Mouse (Mus musculus) brain, embryonic 14.5 days (tissue): ENCODE data around the gene Ppp3ca. TPM values are rescaled to one million over a fixed set of nuclear protein-coding genes. Genes with fewer than 3 reads are reported as not detected.
A peak's percentile ranks its signal among the peaks of the same experiment; 100 is the strongest.

Experiments
- DNase-seq: peaks from one replicate; pipeline ENCODE4 v3.0.0-alpha.2; 2011; ENCODE audit warnings: low read depth
- CTCF ChIP-seq: fragments of 200-500 bp; IDR thresholded peaks from 2 replicates; pipeline ENCODE4 v1.5.1; 2012; ENCODE audit warnings: inconsistent platforms, mild to moderate bottlenecking, moderate library complexity, borderline replicate concordance; ENCODE audit not compliant: insufficient read depth, insufficient read length; ENCODE audit errors: extremely low read depth
- POLR2A ChIP-seq: fragments of 200-500 bp; IDR thresholded peaks from 2 replicates; pipeline ENCODE4 v1.6.1; 2012; ENCODE audit warnings: mild to moderate bottlenecking, inconsistent platforms, borderline replicate concordance; ENCODE audit not compliant: poor library complexity, insufficient read depth, insufficient read length, severe bottlenecking; ENCODE audit errors: extremely low read depth
- polyA plus RNA-seq: library from polyadenylated mRNA; depleted of rRNA; stranded (reverse); fragments of >200 nt; gene quantifications from 2 replicates; pipeline ENCODE4 v1.2.3, GENCODE M21; 2012

Gene Ppp3ca
- polyA plus RNA-seq, 1 experiment, result 78.6 TPM

DNA sequence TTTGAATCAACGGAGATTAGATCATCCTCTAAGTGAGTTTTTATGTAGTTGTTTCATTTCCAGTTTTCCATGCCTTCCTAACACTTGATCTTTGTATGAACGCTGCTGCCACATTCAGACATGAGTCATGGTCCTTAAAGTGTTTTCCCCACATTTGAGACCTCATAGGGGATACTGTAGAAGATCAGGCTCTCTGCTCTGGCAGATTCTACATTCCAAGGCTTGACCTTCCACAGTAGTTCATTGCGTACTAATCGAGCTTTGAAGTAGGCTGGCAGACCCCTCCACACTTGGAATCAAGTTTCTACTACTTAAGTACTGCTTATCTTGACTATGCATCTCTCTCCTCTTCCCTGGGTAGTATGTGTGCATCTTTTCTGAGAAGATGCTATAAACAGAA is 183.7 kb downstream of the Ppp3ca start:
- TF ChIP-seq CTCF (no peak), POLR2A (no peak)
- no peak for DNase-seq

DNA sequence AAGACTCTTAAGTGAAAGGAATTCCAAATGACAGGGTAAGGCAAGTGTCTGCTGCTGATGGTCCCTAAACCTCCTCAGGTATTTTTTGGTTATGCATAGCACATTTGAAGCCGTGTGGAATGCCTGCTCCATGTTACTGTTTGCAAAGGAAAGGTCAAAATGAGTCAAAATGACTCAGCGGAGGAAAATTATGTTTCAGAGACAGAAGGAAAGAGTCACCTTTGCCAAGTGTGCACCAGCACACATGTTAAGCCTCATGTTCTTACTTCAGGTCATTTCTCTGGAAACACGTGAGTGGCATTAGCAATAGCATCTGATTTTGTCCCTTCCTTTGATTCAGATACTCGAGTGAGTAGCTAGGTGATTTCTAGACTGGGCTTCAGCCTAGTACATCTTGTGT is 186.1 kb downstream of the Ppp3ca start:
- no peak for DNase-seq
- no peak for TF ChIP-seq POLR2A

DNA sequence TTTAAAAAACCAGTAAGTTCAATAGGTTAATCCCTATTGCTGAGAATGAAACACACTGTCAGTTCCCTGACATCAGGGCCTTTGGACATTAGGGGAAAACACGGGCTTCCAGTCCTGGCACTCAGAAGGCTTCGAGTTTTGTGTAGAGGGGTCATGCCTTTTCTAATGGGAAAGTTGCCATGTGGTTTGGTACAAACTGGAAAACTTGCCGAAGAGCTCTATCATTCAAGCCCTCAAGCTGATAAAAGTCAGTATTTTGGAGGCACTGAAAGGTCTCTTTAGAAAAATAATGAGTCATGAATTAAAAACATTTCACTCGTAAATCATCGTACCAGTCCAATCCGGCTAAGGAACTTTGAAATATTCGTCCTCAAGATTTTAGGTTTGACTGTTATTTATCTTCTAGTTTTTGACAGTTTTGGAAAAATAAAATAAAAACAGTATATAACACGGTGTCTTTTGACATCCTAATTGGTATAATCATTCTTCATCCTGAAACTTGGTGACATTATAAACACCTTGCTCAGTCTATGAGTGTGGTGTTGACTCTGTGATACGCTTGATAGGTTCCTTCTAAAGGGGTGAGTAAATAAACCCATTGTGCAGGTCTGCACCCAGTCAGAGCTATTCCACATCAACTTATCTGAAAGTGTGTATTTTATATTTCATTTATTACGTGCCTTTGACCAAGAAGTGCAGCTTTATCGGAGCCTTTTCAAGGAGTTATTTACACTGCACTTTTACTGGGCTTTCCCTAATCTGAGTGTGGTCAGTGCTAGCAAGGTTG is 192.3 kb downstream of the Ppp3ca start:
- TF ChIP-seq CTCF (no peak), POLR2A (no peak)
- DNase-seq, result no peak

DNA sequence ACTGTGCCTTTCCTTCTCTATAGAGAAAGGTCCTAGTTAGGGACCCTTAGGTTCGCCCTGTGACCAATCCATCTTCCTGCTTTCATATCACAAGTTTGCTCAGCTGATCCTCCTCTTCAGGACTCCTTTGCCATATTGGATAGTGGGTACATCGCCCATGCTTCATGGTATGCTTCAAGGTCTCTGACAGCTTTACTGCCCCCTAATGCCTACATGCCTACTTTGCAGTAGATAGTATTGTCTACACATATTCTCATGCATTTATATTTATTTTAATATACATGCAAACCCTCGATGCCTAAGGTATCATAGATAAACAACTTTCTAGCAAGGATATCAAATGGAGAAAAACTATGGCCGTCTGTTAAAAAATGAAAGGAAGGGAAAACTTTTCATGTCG is 193.2 kb downstream of the Ppp3ca start:
- no peak for DNase-seq
- TF ChIP-seq POLR2A, result no peak
- TF ChIP-seq CTCF, result no peak

DNA sequence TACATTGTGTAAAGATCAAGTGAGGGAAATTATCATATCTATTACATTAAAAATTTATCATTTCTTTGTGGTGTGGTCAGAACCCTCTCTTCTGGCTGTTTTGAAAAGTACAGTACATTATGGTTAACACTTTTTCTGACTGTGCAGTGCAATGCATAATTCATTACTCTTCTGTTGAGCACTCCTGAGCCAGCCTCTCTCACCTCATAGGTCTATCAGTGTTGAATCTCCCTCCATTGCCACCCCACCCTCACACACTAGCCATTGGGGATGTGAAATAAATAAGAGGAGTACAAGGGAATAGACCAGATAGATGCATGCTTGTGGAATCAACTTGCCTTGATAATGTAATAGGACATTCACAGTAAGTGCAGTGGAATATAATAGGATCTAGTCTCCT is 194.4 kb downstream of the Ppp3ca start:
- DNase-seq, result no peak
- TF ChIP-seq POLR2A (no peak), CTCF (no peak)

DNA sequence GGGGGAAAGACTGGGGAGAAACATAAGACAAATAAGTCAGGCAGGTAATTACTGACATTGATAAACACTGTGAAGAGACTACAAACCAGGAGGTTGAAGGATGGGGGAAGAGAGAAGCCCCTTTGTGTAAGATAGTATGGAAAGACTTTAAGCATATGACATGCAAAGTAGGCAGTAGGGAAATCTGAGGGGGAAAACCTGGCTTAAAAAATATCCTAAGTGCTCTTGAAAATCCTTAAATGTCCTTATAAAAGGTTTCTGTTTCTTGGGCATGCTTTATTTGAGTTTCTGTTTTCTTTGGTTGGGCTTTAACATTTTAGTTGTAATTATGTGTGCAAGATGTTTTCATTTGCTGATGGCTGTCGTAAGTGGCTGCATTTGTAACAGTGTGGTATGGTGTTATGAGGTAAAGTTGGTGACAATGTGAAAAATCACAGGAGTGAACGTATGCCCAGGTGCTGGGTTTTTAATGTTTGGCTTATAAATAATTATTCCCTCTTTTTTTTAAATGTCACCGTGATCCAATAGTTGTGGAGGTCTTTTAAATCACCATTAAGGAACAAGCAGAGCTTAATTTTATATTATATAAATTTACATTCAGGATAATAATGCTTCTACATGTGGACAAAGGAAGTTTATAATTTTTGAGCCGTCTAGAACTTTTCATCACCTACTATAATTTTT is 195.4 kb downstream of the Ppp3ca start:
- DNase-seq, result no peak
- TF ChIP-seq POLR2A (no peak), CTCF (no peak)

DNA sequence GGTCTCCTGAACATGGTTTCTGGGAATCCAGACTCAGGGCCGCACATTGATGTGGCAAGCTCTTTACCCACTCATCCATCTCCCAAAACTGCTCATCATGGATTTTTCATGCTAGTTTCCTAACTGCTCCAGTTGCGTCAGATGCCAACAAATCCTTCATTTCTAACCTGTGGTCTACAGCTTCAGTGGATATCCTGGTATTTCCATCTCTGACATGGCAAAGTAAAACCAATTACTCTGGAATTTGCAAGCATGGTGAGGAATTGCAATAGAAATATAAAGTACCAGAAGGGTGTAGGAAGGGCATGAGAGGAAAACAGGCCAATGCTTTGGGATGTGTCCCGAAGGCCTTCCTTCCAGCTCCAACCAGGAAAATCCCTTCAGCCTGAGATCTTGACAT is 196.2 kb downstream of the Ppp3ca start:
- TF ChIP-seq CTCF (no peak), POLR2A (no peak)
- no peak for DNase-seq

DNA sequence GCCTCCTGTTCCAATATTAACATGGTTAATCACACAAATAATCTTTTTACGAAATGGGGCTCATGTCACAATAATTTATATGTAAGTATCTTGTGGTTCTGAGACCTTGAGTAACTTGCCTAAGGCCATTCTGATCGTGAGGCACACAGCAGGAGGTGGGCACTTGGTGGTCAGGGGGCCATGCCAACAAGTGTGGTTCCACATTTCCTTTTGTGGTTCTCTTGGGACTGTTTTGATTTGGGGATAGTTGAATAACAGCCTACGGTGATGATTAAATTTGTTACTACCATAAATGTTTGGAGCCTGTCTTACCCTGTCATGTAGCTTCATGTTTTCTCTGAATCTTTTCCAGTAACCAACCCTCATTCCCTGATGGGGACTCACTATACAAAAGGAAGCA is 196.6 kb downstream of the Ppp3ca start:
- no peak for DNase-seq
- no peak for TF ChIP-seq CTCF
- TF ChIP-seq POLR2A, result no peak

DNA sequence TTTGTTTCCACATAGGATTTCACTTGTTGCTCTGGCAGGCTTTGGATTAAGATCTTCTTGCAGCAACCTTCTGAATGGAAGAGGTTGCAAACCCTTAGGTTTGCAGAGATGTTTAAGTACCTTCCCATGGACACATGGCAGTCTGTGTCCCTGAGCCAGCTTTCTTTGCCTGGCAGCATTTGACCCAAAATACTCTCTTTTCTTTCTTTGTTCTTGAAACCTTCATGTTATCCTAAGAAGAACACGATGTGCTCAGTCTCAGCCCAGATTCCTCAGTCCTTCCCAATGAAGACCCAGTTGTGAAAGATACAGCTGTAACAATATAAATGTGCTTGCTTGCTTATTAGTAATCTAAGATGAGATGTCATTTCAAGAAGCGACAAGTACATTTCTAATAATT is 197.4 kb downstream of the Ppp3ca start:
- no peak for TF ChIP-seq POLR2A
- TF ChIP-seq CTCF, result no peak
- DNase-seq, result no peak

DNA sequence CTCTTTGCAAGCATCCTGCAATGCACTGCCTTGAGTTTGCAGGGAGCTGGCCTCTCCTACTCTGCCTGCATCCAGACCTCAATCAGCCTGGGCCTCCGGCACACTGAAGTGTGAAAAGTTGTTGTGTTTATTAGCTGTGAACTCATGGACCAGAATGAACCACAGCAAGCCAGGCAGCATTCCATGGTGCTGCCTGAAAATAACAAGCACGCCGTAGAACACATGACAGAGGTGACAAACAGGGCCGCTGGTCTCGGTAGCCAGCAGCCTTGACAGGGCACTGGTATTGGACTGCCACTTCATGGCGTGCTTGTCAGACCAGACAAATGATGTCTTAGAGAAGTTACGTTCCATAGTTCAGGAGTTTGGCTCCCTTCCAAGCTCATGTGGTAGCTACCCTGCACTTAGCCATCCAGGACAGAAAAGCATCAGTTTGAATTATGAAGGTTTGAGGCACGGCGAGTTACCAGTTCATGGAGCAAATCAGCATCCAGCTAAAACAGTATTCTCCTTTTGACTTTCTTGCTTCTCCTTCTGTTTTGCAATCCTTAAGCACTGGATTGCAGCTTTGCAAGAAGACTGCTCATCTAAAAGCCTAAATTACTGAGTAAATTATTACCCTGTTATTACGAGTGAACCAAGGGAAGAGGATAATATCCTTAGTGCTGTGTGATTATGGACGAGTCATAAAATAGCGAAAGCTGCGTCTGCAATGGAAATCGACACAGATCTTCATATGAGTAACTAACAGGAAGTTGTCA is 202.0 kb downstream of the Ppp3ca start:
- TF ChIP-seq POLR2A, result no peak
- no peak for TF ChIP-seq CTCF
- peak; percentile 76 for DNase-seq

DNA sequence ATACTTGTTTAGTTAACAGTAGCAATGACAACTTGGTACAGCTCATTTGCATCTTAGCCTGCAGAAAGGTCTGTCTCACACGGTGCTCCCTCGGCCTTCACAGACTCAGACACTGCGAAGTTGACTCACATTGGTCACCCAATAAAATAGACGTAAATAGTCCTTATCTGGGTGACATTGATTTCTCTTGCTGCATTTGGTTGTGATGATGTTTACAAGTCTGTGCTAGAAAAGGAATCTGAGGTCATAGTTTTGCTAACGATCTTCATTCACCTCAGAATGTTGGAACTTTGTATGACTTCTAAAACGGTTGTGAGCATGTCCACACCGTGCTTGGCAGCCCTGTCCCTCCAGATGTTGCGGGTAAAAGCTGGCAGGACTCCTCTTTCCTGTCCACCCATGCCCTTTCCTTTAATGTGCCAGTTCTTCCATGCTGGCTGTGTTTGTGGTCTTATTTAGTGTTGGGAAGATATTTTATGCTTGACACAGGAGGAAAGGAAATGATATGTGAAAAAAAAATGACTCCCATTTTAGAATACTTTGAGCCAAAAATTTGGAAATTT is 202.7 kb downstream of the Ppp3ca start:
- TF ChIP-seq POLR2A (no peak), CTCF (no peak)
- DNase-seq, result no peak
